Mouse (Mus musculus) layer of hippocampus, adult 6 months (tissue): ENCODE results near the gene Fmo1. TPM values are rescaled to one million over a fixed set of nuclear protein-coding genes. Genes with fewer than 3 reads are reported as not detected.

Experiments
- long read RNA-seq, 2 experiments: library from polyadenylated mRNA; unstranded; transcript quantifications; one replicate each; pipeline ENCODE4 v2.0.0; 2019 to 2020
- polyA plus RNA-seq: library from polyadenylated mRNA; unstranded; fragments of <200 nt; fragmentation: Nextera tagmentation; gene quantifications from 2 replicates; pipeline ENCODE4 v1.2.3, GENCODE M21; 2021

Gene Fmo1
- polyA plus RNA-seq, result 5.8 and 6.8 TPM in 2 replicates
- long read RNA-seq, experiment 1, partial matches to known transcripts, result 1 of 2 reads
- long read RNA-seq, experiment 1, other reads (novel, unspliced or antisense), result 0 of 2 reads
- long read RNA-seq, experiment 2, transcript Fmo1-201 (9 exons, 2,388 nt), result major isoform, 6 of 25 reads
- long read RNA-seq, experiment 2, partial matches to known transcripts, result 9 of 25 reads
- long read RNA-seq, experiment 2, other reads (novel, unspliced or antisense), result 10 of 25 reads

GRCm38 (mm10) chr1:162866280-162866681 lies at the start of gene Fmo1:
Gene Fmo1 (minus strand): TSS chr1:162866610.

GRCm38 (mm10) chr1:162897838-162898811 lies 31.7 kb upstream of the Fmo1 start, which contains the start of gene Fmo2:
Gene Fmo2 (minus strand): TSS chr1:162898726.

GRCm38 (mm10) chr1:162813836-162814156 lies 52.6 kb downstream of the Fmo1 start, which contains the start of gene Fmo4:
Gene Fmo4 (minus strand): TSS chr1:162813972.

Other genes starting within 250 kb of the Fmo1 start
- 10.3 and 16.4 TPM in 2 replicates for gene Myoc, start 227.5 kb downstream of the Fmo1 start, polyA plus RNA-seq
- gene Myocos, start 208.4 kb downstream of the Fmo1 start, polyA plus RNA-seq, result not detected in 2 replicates
- 59.3 and 72.1 TPM in 2 replicates for gene Prrc2c, start 126.1 kb downstream of the Fmo1 start, polyA plus RNA-seq
- gene Fmo4, start 52.6 kb downstream of the Fmo1 start, polyA plus RNA-seq, result not detected in 2 replicates
- gene Fmo2, start 32.1 kb upstream of the Fmo1 start, polyA plus RNA-seq, result 0.20 and 1.9 TPM in 2 replicates
- not detected in 2 replicates for gene Fmo6, start 70.9 kb upstream of the Fmo1 start, polyA plus RNA-seq
- gene Fmo3, start 117.9 kb upstream of the Fmo1 start, polyA plus RNA-seq, result not detected in 2 replicates
- not detected in 2 replicates for gene Mroh9, start 219.1 kb upstream of the Fmo1 start, polyA plus RNA-seq